Mouse (Mus musculus): Measurements from ENCODE around the gene March2.
"Not testable (repeated sequence)": the region's sequence is repeated elsewhere in the genome, so short reads cannot be mapped to it uniquely, and the experiment has no call there.

March2 gene

GRCm38 (mm10) chr17:33718384-33718881 is at the start of gene March2:
TSS of gene March2 (minus strand) at chr17:33718670.
- DNase-seq (ENCODE audit: extremely low read depth, low read depth, low spot score) = peak; percentile 62

GRCm38 (mm10) chr17:33766389-33766788 is 47.9 kb upstream of the March2 start:
- DNase-seq (ENCODE audit: extremely low read depth, low read depth, low spot score) = no peak

- DNase-seq (ENCODE audit: extremely low read depth, low read depth, low spot score) = peak; percentile 99
These were observed 42.0 kb upstream of the March2 start, which contains the start of gene Rab11b for GRCm38 (mm10) chr17:33760255-33761165. TSS of gene Rab11b (minus strand) at chr17:33760530.

GRCm38 (mm10) chr17:33759767-33760254 is 41.3 kb upstream of the March2 start:
- DNase-seq (ENCODE audit: extremely low read depth, low read depth, low spot score) = no peak

- DNase-seq (ENCODE audit: extremely low read depth, low read depth, low spot score) = peak; percentile 85
These were observed 38.8 kb upstream of the March2 start for GRCm38 (mm10) chr17:33757231-33757630.

- DNase-seq (ENCODE audit: extremely low read depth, low read depth, low spot score) = peak; percentile 76
These were observed 37.8 kb upstream of the March2 start for GRCm38 (mm10) chr17:33756108-33756790.

GRCm38 (mm10) chr17:33755418-33756107 is 37.1 kb upstream of the March2 start:
- peak; percentile 95 for DNase-seq (ENCODE audit: extremely low read depth, low read depth, low spot score)

- DNase-seq (ENCODE audit: extremely low read depth, low read depth, low spot score) = no peak
These were observed 36.2 kb upstream of the March2 start for GRCm38 (mm10) chr17:33754656-33755055.

GRCm38 (mm10) chr17:33752297-33752696 is 33.8 kb upstream of the March2 start:
- no peak for DNase-seq (ENCODE audit: extremely low read depth, low read depth, low spot score)

- DNase-seq (ENCODE audit: extremely low read depth, low read depth, low spot score) = no peak
These were observed 32.7 kb upstream of the March2 start for GRCm38 (mm10) chr17:33751181-33751580.

GRCm38 (mm10) chr17:33749451-33749850 is 31.0 kb upstream of the March2 start:
- DNase-seq (ENCODE audit: extremely low read depth, low read depth, low spot score) = no peak

- DNase-seq (ENCODE audit: extremely low read depth, low read depth, low spot score) = no peak
These were observed 27.5 kb upstream of the March2 start for GRCm38 (mm10) chr17:33746011-33746410.

GRCm38 (mm10) chr17:33744686-33745384 is 26.4 kb upstream of the March2 start:
- DNase-seq (ENCODE audit: extremely low read depth, low read depth, low spot score) = no peak

- no peak for DNase-seq (ENCODE audit: extremely low read depth, low read depth, low spot score)
These were observed 23.9 kb upstream of the March2 start for GRCm38 (mm10) chr17:33742420-33742819.

- not testable (repeated sequence) for DNase-seq (ENCODE audit: extremely low read depth, low read depth, low spot score)
These were observed 15.1 kb upstream of the March2 start for GRCm38 (mm10) chr17:33733526-33733925.

GRCm38 (mm10) chr17:33732556-33733083 is 14.2 kb upstream of the March2 start:
- not testable (repeated sequence) for DNase-seq (ENCODE audit: extremely low read depth, low read depth, low spot score)

GRCm38 (mm10) chr17:33729215-33729614 is 10.7 kb upstream of the March2 start:
- no peak for DNase-seq (ENCODE audit: extremely low read depth, low read depth, low spot score)

GRCm38 (mm10) chr17:33728396-33728795 is 9.9 kb upstream of the March2 start:
- DNase-seq (ENCODE audit: extremely low read depth, low read depth, low spot score) = no peak

- no peak for DNase-seq (ENCODE audit: extremely low read depth, low read depth, low spot score)
These were observed 1.4 kb upstream of the March2 start for GRCm38 (mm10) chr17:33719736-33720378.
